Mouse (Mus musculus): Measurements from ENCODE around the gene Alg9. TPM values are rescaled to one million over a fixed set of nuclear protein-coding genes. Genes with fewer than 3 reads are reported as not detected.
A peak's percentile ranks its signal among the peaks of the same experiment; 100 is the strongest.
"Not testable (repeated sequence)": the region's sequence is repeated elsewhere in the genome, so short reads cannot be mapped to it uniquely, and the experiment has no call there.

Gene Alg9
- total and polyA plus RNA-seq, 3 experiments, result 26.8 to 27.8 (median 27.1) TPM

DNA sequence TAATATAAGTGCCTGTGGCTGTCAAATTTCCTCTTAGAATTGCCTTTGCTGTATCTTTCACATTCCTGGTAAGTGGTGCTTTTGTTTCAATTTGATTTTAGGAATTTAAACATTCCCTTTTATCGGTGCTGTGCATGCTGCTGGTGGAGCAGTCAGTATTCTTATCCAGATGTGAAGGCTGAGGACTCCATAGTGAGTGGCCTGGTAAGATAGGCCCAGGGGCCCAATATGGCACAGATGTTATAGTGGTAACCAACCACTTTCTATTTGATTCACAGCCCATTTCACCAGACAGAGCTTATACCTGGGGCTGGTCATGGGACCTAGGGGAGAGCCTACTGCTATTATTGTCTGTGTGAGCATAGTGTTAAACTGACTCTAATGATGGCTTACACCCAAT, 41.7 kb downstream of the Alg9 start:
- DNase-seq, result no peak

DNA sequence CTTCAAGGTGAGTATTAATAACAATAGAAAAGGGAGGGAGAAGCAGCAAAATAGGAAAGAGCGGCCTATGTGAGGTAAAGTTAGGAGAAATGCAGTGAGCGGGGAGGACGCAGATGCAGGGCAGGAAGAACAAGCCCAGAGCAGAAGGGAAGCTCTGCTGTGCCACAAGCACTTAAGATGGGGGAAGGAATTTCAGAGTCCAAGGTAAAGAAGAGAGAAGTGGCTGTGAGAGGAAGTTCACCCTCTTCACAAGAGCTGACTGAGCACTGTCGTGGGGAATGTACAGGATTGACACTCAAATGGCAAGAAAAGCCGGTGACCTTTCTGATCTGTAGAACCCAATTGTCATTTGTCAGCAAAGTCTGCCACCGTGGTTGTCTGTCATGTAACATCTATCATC, 43.2 kb downstream of the Alg9 start:
- DNase-seq, result no peak

GRCm38 (mm10) chr9:50819716-50820115, 44.9 kb downstream of the Alg9 start:
- no peak for DNase-seq

DNA sequence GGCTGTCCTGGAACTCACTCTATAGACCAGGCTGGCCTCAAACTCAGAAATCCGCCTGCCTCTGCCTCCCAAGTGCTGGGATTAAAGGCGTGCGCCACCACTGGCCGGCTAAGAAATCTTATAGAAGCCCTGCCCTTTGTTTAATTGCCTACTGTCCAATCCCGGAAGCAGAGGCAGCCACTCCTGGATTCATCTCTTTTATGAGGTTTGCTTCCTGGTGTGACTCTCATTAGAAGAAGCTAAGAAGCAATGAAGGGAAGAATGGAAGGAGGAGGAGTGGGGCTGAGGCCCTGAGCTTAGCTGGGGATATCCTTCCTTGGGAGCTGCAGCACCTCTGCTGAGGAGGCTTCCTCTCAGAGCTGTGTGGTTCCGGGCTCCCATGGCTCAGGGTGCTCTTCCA, 46.8 kb downstream of the Alg9 start:
- no peak for DNase-seq

DNA sequence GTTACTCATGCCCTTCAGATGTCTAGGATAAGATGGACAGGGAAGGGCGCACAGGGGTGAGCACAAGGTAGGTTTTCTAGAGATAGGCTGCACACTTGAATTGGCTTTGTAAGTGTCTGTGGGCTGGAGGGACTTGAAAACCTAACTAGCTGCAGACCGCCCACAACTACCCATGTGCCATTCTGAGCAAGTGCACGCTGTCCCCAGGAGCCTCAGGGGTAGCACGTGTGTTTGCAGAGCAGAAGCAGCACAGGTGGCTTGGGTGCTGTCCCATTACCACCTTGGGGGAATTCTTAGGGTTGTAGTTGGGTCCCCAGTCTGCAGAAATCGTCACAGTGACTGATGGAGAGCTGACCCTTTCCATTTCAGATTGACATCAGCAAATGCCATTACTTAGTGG, 47.4 kb downstream of the Alg9 start:
- DNase-seq, result no peak

- DNase-seq, result no peak
Measured at GRCm38 (mm10) chr9:50823779-50824453, 49.1 kb downstream of the Alg9 start.

DNA sequence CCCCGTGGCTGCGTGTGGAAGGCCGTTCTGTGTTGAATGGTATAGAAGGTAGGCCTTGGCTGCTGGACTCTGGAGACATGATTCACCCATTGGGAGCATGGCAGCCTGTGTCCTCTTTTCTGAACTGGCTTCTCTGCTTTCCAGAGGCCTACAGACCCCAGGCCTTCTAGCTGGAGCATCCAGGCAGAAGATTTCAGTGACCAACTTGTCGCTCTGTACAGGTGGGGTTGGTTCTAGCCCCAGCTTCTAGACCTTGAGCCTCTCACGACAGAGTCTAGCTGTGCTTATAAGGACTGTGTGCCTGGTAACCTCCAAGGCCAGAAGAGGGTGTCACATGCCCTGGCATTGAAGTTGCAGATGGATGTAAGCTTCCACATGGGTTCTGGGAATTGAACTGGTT, 56.7 kb downstream of the Alg9 start:
- no peak for DNase-seq

- no peak for DNase-seq
Measured at GRCm38 (mm10) chr9:50832162-50832561, 57.3 kb downstream of the Alg9 start.

GRCm38 (mm10) chr9:50832582-50832981, 57.8 kb downstream of the Alg9 start:
- not testable (repeated sequence) for DNase-seq

GRCm38 (mm10) chr9:50833786-50834185, 59.0 kb downstream of the Alg9 start:
- no peak for DNase-seq

- DNase-seq, result peak; percentile 66
Measured at GRCm38 (mm10) chr9:50835068-50835705, 60.4 kb downstream of the Alg9 start.

DNA sequence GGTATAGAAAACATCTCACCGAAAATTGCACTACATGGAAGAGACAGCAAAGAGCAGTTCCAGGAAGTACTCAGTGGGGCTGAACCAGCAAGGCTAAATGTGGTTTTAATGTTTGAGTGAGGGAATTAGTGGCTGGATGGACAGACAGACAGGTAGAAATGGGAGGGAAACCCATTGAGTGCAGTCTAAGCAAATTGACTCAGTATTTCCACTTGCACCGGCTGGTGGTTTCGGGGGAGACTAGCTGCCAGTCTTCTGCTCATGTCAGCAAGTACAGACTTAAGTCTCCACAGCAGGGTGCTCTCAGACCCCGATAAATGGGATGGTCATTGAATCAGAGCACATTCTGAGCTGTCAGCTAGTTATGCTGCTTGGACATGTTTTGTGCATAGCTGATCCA, 61.3 kb downstream of the Alg9 start:
- DNase-seq, result no peak

GRCm38 (mm10) chr9:50841079-50841789, 66.4 kb downstream of the Alg9 start:
- DNase-seq, result peak; percentile 23

DNA sequence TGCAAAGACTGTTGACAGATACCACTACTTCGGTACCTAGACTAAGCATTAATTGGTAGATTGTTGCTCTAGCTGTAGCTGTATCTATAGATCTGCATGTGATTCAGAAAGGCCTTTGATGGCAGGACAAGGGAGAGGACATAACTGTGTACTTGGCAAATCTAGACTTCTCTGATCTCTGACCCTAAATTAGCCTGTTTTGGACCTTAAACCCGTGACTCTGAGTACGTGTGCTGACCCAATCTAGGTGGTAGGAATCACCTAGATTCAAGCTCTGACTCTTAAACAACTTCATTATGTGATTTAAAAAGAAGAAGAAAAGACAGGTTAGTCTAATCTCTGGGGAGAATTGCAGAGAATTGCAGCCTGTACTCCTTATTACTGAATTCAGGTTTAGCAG, 70.3 kb downstream of the Alg9 start, which contains the start of gene Ppp2r1b:
Ppp2r1b (plus strand) TSS at position 221 of the 400 bp plus-strand sequence.
- no peak for DNase-seq

DNA sequence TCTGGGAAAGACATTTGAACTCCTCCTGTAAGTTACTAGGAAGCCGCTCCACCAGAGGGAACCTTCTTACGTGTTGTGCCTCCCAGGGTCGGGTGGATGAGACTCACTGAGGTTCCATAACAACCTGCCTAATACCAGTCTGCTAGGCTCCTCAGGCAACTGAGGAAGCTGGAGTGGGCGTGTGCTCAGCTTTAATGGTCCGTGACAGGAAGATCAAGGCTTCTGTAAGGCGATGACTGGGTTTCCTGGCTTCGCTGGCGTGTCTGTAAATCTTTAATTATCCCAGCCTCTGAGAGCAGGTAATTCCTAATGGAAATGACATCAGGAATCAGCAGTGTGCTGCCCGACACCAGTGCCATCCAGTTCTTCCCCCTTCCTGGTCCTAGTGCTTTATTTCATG, 70.7 kb downstream of the Alg9 start:
- no peak for DNase-seq

DNA sequence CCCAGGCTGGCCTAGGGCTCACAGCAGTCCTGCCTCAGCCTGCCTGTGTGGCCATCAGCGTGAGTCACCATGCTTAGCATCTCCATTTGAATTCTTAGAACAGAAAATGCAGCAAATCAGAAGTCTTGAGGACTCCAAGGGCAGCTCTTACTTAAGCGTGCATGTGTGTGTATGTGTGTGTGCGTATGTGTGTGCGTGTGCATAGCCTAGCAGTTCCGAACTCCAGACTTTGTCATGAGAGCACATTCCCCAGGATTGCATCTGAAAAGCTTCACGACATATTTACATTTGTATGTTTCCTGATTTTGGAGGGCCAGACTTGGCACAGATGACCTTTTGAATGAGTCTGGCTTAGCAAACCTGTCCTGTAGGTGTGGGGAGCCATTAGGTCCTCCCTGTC, 72.3 kb downstream of the Alg9 start:
- DNase-seq, result no peak

GRCm38 (mm10) chr9:50847606-50848368, 73.0 kb downstream of the Alg9 start:
- DNase-seq, result no peak

- no peak for DNase-seq
Measured at GRCm38 (mm10) chr9:50848821-50849220, 74.0 kb downstream of the Alg9 start.

GRCm38 (mm10) chr9:50849249-50849648, 74.4 kb downstream of the Alg9 start:
- DNase-seq, result peak; percentile 85

DNA sequence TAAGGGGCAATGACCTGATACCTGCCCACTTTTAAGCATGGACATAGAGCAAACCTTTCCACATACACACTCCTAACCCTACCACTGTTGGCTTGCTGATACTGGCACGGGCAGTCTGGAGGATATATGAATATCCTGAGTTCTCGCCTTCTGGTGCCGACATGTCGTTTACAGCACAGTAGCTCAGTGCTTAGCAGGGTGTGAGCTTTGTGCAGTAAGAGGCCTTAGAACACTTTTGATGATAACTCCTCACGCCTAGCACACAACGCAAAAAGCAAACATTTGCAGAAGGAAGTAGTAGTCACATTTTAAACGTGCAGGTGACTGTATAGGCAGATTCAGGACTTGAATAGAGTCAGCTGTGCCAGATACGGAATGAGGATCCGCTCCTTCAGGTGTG, 74.9 kb downstream of the Alg9 start:
- no peak for DNase-seq

- no peak for DNase-seq
Measured at GRCm38 (mm10) chr9:50850271-50850670, 75.5 kb downstream of the Alg9 start.

- no peak for DNase-seq
Measured at GRCm38 (mm10) chr9:50850713-50851112, 75.9 kb downstream of the Alg9 start.

Data from adrenal gland, adult 2 months (tissue).